ENCODE assay signal across 8 mouse cellular contexts in the genomic region with DNA sequence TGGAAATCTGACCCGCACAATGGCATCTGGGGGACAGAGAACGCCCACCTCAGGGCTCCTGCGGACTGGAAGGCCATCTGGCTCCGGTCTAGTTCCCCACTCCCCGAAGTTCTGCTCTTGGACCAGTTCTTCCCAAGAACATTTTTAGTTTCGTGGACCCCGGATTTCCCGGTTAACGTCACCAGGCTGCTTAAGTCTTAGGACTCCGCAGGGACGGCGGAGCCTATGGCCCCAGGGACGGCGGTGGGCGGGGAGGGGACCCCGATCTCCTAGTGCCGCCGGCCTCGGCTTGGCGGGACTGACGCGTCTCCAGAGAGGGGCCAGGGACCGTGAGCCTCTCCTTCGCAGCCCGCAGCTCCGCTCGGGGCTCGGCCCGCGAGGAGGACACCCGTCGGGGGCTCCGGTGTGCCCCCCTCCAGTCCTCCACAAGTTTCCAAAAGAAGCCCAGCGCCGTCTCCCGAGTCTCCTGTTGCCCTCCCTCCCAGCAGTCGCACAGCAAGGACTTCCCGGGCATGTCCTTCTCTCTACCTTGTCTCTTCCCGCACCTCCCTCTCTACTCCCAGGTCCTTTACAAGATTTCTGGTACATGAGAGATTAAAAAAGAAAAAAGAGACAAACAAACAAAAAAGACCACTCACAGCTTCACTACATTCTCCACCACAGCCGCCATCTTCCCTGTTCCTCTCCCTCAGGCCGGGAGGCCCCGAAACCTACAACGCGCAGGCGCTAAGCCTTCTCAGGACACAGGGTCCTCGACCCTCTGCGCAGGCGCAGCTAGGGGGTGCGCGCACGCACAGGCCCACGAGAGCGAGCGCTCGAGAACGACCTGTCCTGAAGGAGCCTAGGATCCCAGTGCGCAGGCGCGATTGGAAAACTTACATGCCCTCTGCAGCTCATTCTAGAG. TPM values are rescaled to one million over a fixed set of nuclear protein-coding genes. Genes with fewer than 3 reads are reported as not detected.
DNase-seq lines count a peak whose midpoint lies in the region; ATAC-seq and TF ChIP-seq lines count a peak whose summit lies in the region.

No protein-coding gene starts in this region.

- TF ChIP-seq CTCF in bone marrow, adult 2 months (IDR thresholded peaks at IDR 0.05; ENCODE audit: control insufficient read depth, insufficient read depth, low read length): 0 out of 2 replicates have a peak, but pooled peaks have one; percentile 4
- peak; percentile 55 for TF ChIP-seq CTCF in midbrain, postnatal 0 days (IDR thresholded peaks at IDR 0.05)

- H3K4me2 ChIP-seq in embryonic facial prominence, embryonic 15.5 days (replicated peaks): peak overlapping the region; percentile 75
- H3K4me2 ChIP-seq in limb, embryonic 14.5 days (replicated peaks; ENCODE audit: low read depth, low read length, severe bottlenecking): peak overlapping the region; percentile 75
- peak overlapping the region; percentile 93 for H3K4me2 ChIP-seq in midbrain, postnatal 0 days (ENCODE audit: low read depth, low read length, poor library complexity, severe bottlenecking)

- peak overlapping the region; percentile 97 for H3K4me3 ChIP-seq in bone marrow, adult 2 months (replicated peaks; ENCODE audit: control insufficient read depth, low read depth, low read length)
- peak overlapping the region; percentile 63 for H3K4me3 ChIP-seq in embryonic facial prominence, embryonic 15.5 days (replicated peaks)
- peak overlapping the region; percentile 98 for H3K4me3 ChIP-seq in limb, embryonic 14.5 days (replicated peaks; ENCODE audit: low read length)
- peak overlapping the region; percentile 99 for H3K4me3 ChIP-seq in midbrain, postnatal 0 days (ENCODE audit: low read depth, low read length)

- peak; percentile 93 for TF ChIP-seq POLR2A in bone marrow, adult 2 months (IDR thresholded peaks at IDR 0.05; ENCODE audit: borderline replicate concordance, control insufficient read depth, low read depth, low read length)
- TF ChIP-seq POLR2A in limb, embryonic 14.5 days (IDR thresholded peaks at IDR 0.05; ENCODE audit: borderline replicate concordance, extremely low read depth, insufficient read depth, insufficient read length): peak; percentile 97; the same call in 1 of the 2 replicates

- H3K27me3 ChIP-seq in embryonic facial prominence, embryonic 15.5 days: no peaks in the 10 kb centered on the region
- no peaks in the 10 kb centered on the region for H3K27me3 ChIP-seq in limb, embryonic 14.5 days (ENCODE audit: control insufficient read depth, insufficient read depth, low read length)
- H3K27me3 ChIP-seq in midbrain, postnatal 0 days (ENCODE audit: insufficient read depth, low read length): no peaks in the 10 kb centered on the region

- peaks cover 3% of the 10 kb centered on the region; the same call in 1 of the 2 replicates for H3K4me1 ChIP-seq in bone marrow, adult 2 months (ENCODE audit: control insufficient read depth, insufficient read depth, low read length)
- peaks cover 30% of the 10 kb centered on the region for H3K4me1 ChIP-seq in embryonic facial prominence, embryonic 15.5 days
- H3K4me1 ChIP-seq in limb, embryonic 14.5 days (ENCODE audit: control insufficient read depth, insufficient read depth, low read length): peaks cover 19% of the 10 kb centered on the region
- H3K4me1 ChIP-seq in midbrain, postnatal 0 days (ENCODE audit: insufficient read depth, low read length): peaks cover 21% of the 10 kb centered on the region; the same call in 1 of the 2 replicates

- peaks cover 10% of the 10 kb centered on the region for H3K36me3 ChIP-seq in embryonic facial prominence, embryonic 15.5 days
- peaks cover 6% of the 10 kb centered on the region for H3K36me3 ChIP-seq in limb, embryonic 14.5 days (ENCODE audit: control insufficient read depth, insufficient read depth, low read length)
- H3K36me3 ChIP-seq in midbrain, postnatal 0 days (ENCODE audit: insufficient read depth, low read length): peaks cover 11% of the 10 kb centered on the region

- DNase-seq in 416B (ENCODE audit: low read depth): peak; percentile 99
- DNase-seq in heart, adult 8-10 months (ENCODE audit: low spot score): peak; percentile 99
- peak; percentile 100 for DNase-seq in kidney, adult 9 months
- DNase-seq in limb, embryonic 14.5 days (ENCODE audit: low spot score): peak; percentile 99
- DNase-seq in midbrain, postnatal 0 days (ENCODE audit: low spot score): peak; percentile 100
- peak; percentile 98 for DNase-seq in spleen, postnatal 14 days (ENCODE audit: low spot score in 2 of 2)

- ATAC-seq in embryonic facial prominence, embryonic 15.5 days (ENCODE audit: insufficient number of reproducible peaks, low FRiP score, low TSS enrichment, low read depth): peak; percentile 95
- ATAC-seq in limb, embryonic 14.5 days (ENCODE audit: low FRiP score, low read depth): peak; percentile 93
- peak; percentile 93 for ATAC-seq in midbrain, postnatal 0 days (ENCODE audit: low FRiP score)

- H3K9me3 ChIP-seq in embryonic facial prominence, embryonic 15.5 days (replicated peaks): no peaks in the 10 kb centered on the region
- no peaks in the 10 kb centered on the region for H3K9me3 ChIP-seq in limb, embryonic 14.5 days (ENCODE audit: control insufficient read depth, low read length)
- no peaks in the 10 kb centered on the region for H3K9me3 ChIP-seq in midbrain, postnatal 0 days (ENCODE audit: low read length)

- peak overlapping the region; percentile 54 for H3K27ac ChIP-seq in bone marrow, adult 2 months (ENCODE audit: control insufficient read depth, insufficient read depth, low read depth, low read length, poor library complexity)
- H3K27ac ChIP-seq in embryonic facial prominence, embryonic 15.5 days (replicated peaks): peak overlapping the region; percentile 88
- peak overlapping the region; percentile 84 for H3K27ac ChIP-seq in limb, embryonic 14.5 days (replicated peaks; ENCODE audit: low read depth, low read length)
- H3K27ac ChIP-seq in midbrain, postnatal 0 days (ENCODE audit: low read depth, low read length): peak overlapping the region; percentile 89

- H3K9ac ChIP-seq in embryonic facial prominence, embryonic 15.5 days: peak overlapping the region; percentile 86
- peak overlapping the region; percentile 95 for H3K9ac ChIP-seq in limb, embryonic 14.5 days (ENCODE audit: low read depth, low read length, severe bottlenecking)
- H3K9ac ChIP-seq in midbrain, postnatal 0 days (replicated peaks; ENCODE audit: low read length, poor library complexity, severe bottlenecking): peak overlapping the region; percentile 90

- WGBS in bone marrow, adult 2 months: under 1% methylated on average over 59 of the region's 59 CpGs
- WGBS in embryonic facial prominence, embryonic 15.5 days: under 1% methylated on average over 59 of the region's 59 CpGs
- WGBS in limb, embryonic 14.5 days: under 1% methylated on average over 46 of the region's 59 CpGs
- under 1% methylated on average over 59 of the region's 59 CpGs for WGBS in midbrain, postnatal 0 days

RNA-seq across cellular contexts. Expression of a gene that starts 0.5 kb away (rescaled TPM):
- polyA plus RNA-seq in bone marrow, adult 2 months (2011; ENCODE audit: insufficient read depth, insufficient read length, low replicate concordance, missing spikeins): 31.1 and 60.8 TPM in 2 replicates
- polyA plus RNA-seq in embryonic facial prominence, embryonic 15.5 days (2015; fragmentation: Nextera tagmentation; extraction: Ambion mirVana): 144 and 167 TPM in 2 replicates
- total RNA-seq in heart, adult 8-10 months (2022): 10 to 100 TPM; 71.9 to 95.2 (median 81.1) TPM
- polyA plus RNA-seq in limb, embryonic 14.5 days (2012; rRNA removed): 179 and 199 TPM in 2 replicates
- 143 and 147 TPM in 2 replicates for polyA plus RNA-seq in limb, embryonic 14.5 days (2014; fragmentation: Nextera tagmentation; extraction: Ambion mirVana)
- total RNA-seq in midbrain, postnatal 0 days (2014; rRNA removed): 52.9 and 84.7 TPM in 2 replicates
- polyA plus RNA-seq in midbrain, postnatal 0 days (2015; fragmentation: Nextera tagmentation; extraction: Ambion mirVana): 57.7 and 61.0 TPM in 2 replicates

RNA-seq across cellular contexts. Expression of a gene that starts 12.3 kb away (rescaled TPM):
- polyA plus RNA-seq in bone marrow, adult 2 months (2011; ENCODE audit: insufficient read depth, insufficient read length, low replicate concordance, missing spikeins): 2.3 and 5.3 TPM in 2 replicates
- polyA plus RNA-seq in embryonic facial prominence, embryonic 15.5 days (2015; fragmentation: Nextera tagmentation; extraction: Ambion mirVana): 11.0 TPM in 2 replicates
- 1 to 10 TPM; 6.0 to 9.7 (median 8.9) TPM for total RNA-seq in heart, adult 8-10 months (2022)
- polyA plus RNA-seq in limb, embryonic 14.5 days (2012; rRNA removed): 9.7 and 10.0 TPM in 2 replicates
- 6.5 and 8.0 TPM in 2 replicates for polyA plus RNA-seq in limb, embryonic 14.5 days (2014; fragmentation: Nextera tagmentation; extraction: Ambion mirVana)
- total RNA-seq in midbrain, postnatal 0 days (2014; rRNA removed): 20.6 and 28.4 TPM in 2 replicates
- 19.2 and 20.9 TPM in 2 replicates for polyA plus RNA-seq in midbrain, postnatal 0 days (2015; fragmentation: Nextera tagmentation; extraction: Ambion mirVana)

RNA-seq across cellular contexts. Expression of a gene that starts 18.4 kb away (rescaled TPM):
- polyA plus RNA-seq in bone marrow, adult 2 months (2011; ENCODE audit: insufficient read depth, insufficient read length, low replicate concordance, missing spikeins): 4.4 and 6.4 TPM in 2 replicates
- 3.4 and 3.6 TPM in 2 replicates for polyA plus RNA-seq in embryonic facial prominence, embryonic 15.5 days (2015; fragmentation: Nextera tagmentation; extraction: Ambion mirVana)
- total RNA-seq in heart, adult 8-10 months (2022): under 1 TPM; 0.23 to 0.50 (median 0.34) TPM
- polyA plus RNA-seq in limb, embryonic 14.5 days (2012; rRNA removed): 4.8 TPM in 2 replicates
- 1.7 and 2.0 TPM in 2 replicates for polyA plus RNA-seq in limb, embryonic 14.5 days (2014; fragmentation: Nextera tagmentation; extraction: Ambion mirVana)
- 9.0 and 11.4 TPM in 2 replicates for total RNA-seq in midbrain, postnatal 0 days (2014; rRNA removed)
- 10.6 and 10.9 TPM in 2 replicates for polyA plus RNA-seq in midbrain, postnatal 0 days (2015; fragmentation: Nextera tagmentation; extraction: Ambion mirVana)

RNA-seq across cellular contexts. Expression of a gene that starts 34.7 kb away (rescaled TPM):
- 11.6 and 24.6 TPM in 2 replicates for polyA plus RNA-seq in bone marrow, adult 2 months (2011; ENCODE audit: insufficient read depth, insufficient read length, low replicate concordance, missing spikeins)
- polyA plus RNA-seq in embryonic facial prominence, embryonic 15.5 days (2015; fragmentation: Nextera tagmentation; extraction: Ambion mirVana): 5.9 and 7.5 TPM in 2 replicates
- 1 to 10 TPM; 2.4 to 3.8 (median 2.8) TPM for total RNA-seq in heart, adult 8-10 months (2022)
- 6.2 and 6.3 TPM in 2 replicates for polyA plus RNA-seq in limb, embryonic 14.5 days (2012; rRNA removed)
- polyA plus RNA-seq in limb, embryonic 14.5 days (2014; fragmentation: Nextera tagmentation; extraction: Ambion mirVana): 2.5 and 3.0 TPM in 2 replicates
- 3.7 and 4.8 TPM in 2 replicates for total RNA-seq in midbrain, postnatal 0 days (2014; rRNA removed)
- polyA plus RNA-seq in midbrain, postnatal 0 days (2015; fragmentation: Nextera tagmentation; extraction: Ambion mirVana): 2.1 and 2.7 TPM in 2 replicates

RNA-seq across cellular contexts. Expression of a gene that starts 37.3 kb away (rescaled TPM):
- 14.3 and 18.1 TPM in 2 replicates for polyA plus RNA-seq in bone marrow, adult 2 months (2011; ENCODE audit: insufficient read depth, insufficient read length, low replicate concordance, missing spikeins)
- 32.5 and 37.4 TPM in 2 replicates for polyA plus RNA-seq in embryonic facial prominence, embryonic 15.5 days (2015; fragmentation: Nextera tagmentation; extraction: Ambion mirVana)
- total RNA-seq in heart, adult 8-10 months (2022): 1 to 10 TPM; 7.1 to 8.1 (median 7.5) TPM
- polyA plus RNA-seq in limb, embryonic 14.5 days (2012; rRNA removed): 22.7 and 30.1 TPM in 2 replicates
- 22.6 and 22.7 TPM in 2 replicates for polyA plus RNA-seq in limb, embryonic 14.5 days (2014; fragmentation: Nextera tagmentation; extraction: Ambion mirVana)
- total RNA-seq in midbrain, postnatal 0 days (2014; rRNA removed): 11.2 and 19.1 TPM in 2 replicates
- polyA plus RNA-seq in midbrain, postnatal 0 days (2015; fragmentation: Nextera tagmentation; extraction: Ambion mirVana): 11.2 and 11.7 TPM in 2 replicates

Comparison
In these comparisons a context has a peak if more than half of its experiments do, and no peak if none do; other contexts are left out.
1. Peak in every context shown above with its lines: DNase-seq, ATAC-seq, H3K4me3 ChIP-seq and H3K27ac ChIP-seq.